Mouse (Mus musculus) liver, adult 2 months (tissue): Measurements from ENCODE around the gene 1700001P01Rik. TPM values are rescaled to one million over a fixed set of nuclear protein-coding genes. Genes with fewer than 3 reads are reported as not detected.

Experiments used
- DNase-seq: peaks from one replicate; pipeline ENCODE4 v3.0.0-alpha.2; 2011; ENCODE audit warnings: low read depth, low spot score; ENCODE audit errors: extremely low read depth
- H3K27ac ChIP-seq: fragments of 200-500 bp; replicated peaks from 2 replicates; pipeline ENCODE4 v1.5.1; 2012; ENCODE audit warnings: low read depth, mild to moderate bottlenecking, control low read depth, inconsistent platforms, low read length; ENCODE audit not compliant: insufficient read depth
- H3K27me3 ChIP-seq: fragments of 200-500 bp; 2 replicates; pipeline ENCODE4 v1.6.1; 2012; ENCODE audit warnings: mild to moderate bottlenecking, moderate library complexity, low read length, inconsistent platforms; ENCODE audit not compliant: control insufficient read depth, insufficient read depth
- H3K36me3 ChIP-seq: fragments of 200-500 bp; 2 replicates; pipeline ENCODE4 v1.6.1; 2012; ENCODE audit warnings: low read length, inconsistent platforms; ENCODE audit not compliant: control insufficient read depth, insufficient read depth
- H3K4me1 ChIP-seq: fragments of 200-500 bp; 2 replicates; pipeline ENCODE4 v1.6.1; 2011; ENCODE audit warnings: low read length; ENCODE audit not compliant: control insufficient read depth, insufficient read depth
- H3K4me3 ChIP-seq: fragments of 200-500 bp; 2 replicates; pipeline ENCODE4 v1.5.1; 2011; ENCODE audit warnings: low read depth, mild to moderate bottlenecking, control low read depth, low read length, moderate library complexity; ENCODE audit not compliant: insufficient read depth
- H3K79me2 ChIP-seq: fragments of 200-500 bp; 2 replicates; pipeline ENCODE4 v1.6.1; 2012; ENCODE audit warnings: inconsistent platforms, mild to moderate bottlenecking, low read length, moderate library complexity; ENCODE audit not compliant: control insufficient read depth, insufficient read depth
- H3K9ac ChIP-seq: fragments of 200-500 bp; 2 replicates; pipeline ENCODE4 v1.6.1; 2012; ENCODE audit warnings: low read depth, mild to moderate bottlenecking, control low read depth, inconsistent platforms, low read length
- CTCF ChIP-seq: fragments of 200-500 bp; IDR thresholded peaks from 2 replicates; pipeline ENCODE4 v1.5.1; 2011; ENCODE audit warnings: low read depth, low read length, control low read depth
- POLR2A ChIP-seq: fragments of 200-500 bp; IDR thresholded peaks from 2 replicates; pipeline ENCODE4 v1.6.1; 2011; ENCODE audit warnings: low read length, control low read depth; ENCODE audit not compliant: insufficient read depth; ENCODE audit errors: extremely low read depth
- WGBS: fragments of 180-500 bp; shearing (Covaris S2); methylation state at CpG from one replicate; pipeline ENCODE4 v1.1.7; 2018; 5-methylcytosine and 5-hydroxymethylcytosine counted together
- polyA plus RNA-seq: library from polyadenylated mRNA; depleted of rRNA; stranded (reverse); fragments of >200 nt; gene quantifications from 2 replicates; pipeline ENCODE4 v1.2.3, GENCODE M21; 2012
- total RNA-seq: library from RNA; depleted of rRNA; stranded (reverse); fragments of >200 nt; gene quantifications from 2 replicates; pipeline ENCODE4 v1.2.3, GENCODE M21; 2014

1700001P01Rik gene
- total and polyA plus RNA-seq, 2 experiments: not detected

DNA sequence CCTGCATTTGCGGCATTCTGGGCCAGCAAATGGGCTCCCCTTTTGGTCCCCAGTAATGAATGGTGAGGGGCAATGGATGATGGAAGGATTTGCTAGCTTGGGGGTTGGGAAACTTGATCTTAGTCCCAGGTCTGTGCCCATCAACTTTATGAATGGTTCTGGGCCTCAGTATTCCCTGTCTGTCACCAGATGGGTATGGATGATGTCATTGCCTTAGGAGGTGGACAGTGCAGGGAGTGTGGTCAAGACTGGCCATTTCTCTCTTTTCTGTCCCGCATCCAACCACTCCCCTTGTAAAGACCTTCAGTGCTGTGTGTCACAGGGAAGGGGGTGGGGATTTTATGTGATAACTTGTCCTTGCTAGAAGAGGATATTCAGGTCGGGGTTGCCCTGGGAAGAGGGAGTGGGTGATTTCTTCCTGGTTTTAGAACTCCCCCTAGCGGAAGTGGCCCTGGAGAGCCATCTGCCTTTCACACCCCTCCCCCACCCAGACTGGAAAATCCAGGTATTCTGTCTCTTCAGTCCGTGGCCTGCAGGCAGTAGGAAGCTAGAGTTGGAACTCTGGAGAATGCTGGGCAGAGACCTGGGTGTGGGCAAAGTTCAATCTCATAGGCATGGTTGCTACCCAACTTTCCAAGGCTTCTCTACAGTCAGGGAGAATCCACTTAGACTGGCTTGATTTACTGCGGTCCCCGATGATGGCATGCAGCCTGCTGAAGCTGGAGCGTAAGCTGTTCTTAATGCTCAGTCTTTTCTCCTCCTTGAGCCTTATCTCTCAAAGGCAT lies 25.9 kb upstream of the 1700001P01Rik start:
- DNase-seq: peak; percentile 85
- Histone ChIP-seq H3K4me1 (peaks cover 37% of the 10 kb centered on the region), H3K9ac (no peak overlapping the region; the same call in 1 of the 2 replicates)

DNA sequence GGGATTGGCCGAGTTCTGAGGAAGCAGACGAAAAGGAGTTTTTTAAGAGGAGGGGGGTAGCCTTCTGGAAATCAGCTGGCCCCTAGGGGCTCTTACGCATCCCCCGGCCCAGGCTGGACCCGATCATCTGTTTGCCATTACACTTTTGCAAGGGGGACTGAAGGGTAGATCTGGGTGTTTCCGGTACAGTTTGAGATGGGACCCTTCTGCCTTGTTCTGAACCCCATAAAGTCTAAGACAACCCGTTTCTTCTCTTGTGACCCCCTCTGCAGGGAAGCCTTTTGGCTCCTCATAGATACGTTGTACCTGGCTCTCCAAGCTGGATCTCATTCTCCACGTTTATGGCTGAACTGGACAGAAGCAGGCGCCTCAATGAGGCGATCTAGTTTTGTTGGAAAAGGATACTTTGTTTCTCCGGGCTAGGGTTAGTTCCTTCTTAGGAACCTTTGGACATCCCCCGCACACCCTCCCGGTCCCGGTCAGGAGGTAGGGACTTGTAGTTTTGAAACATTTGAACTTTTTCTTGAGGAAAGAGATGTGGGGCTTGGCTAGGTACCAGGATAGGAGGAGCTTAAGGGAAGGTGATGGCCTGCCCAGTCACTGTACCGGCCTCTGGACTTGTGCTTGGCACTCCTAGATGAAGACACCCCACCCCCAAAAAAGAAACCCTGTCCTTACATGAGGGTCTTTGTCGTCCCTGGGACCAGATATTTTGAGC lies 25.1 kb upstream of the 1700001P01Rik start:
- Histone ChIP-seq H3K27me3 (no peaks in the 10 kb centered on the region), H3K4me3 (peak overlapping the region; percentile 97), H3K27ac (peak overlapping the region; percentile 97), H3K9ac (peak overlapping the region; percentile 91), H3K4me1 (peaks cover 33% of the 10 kb centered on the region), H3K79me2 (peaks cover 13% of the 10 kb centered on the region; the same call in 1 of the 2 replicates), H3K36me3 (no peaks in the 10 kb centered on the region)
- DNase-seq: peak; percentile 84
- no peak for TF ChIP-seq POLR2A
- no peak for TF ChIP-seq CTCF
- under 1% methylated on average over 17 of the region's 17 CpGs for WGBS

More for the DNA sequence above, 25.9 kb upstream of the 1700001P01Rik start:
- H3K79me2 ChIP-seq: peaks cover 20% of the 10 kb centered on the region; the same call in 1 of the 2 replicates
- peak overlapping the region; percentile 97 for H3K27ac ChIP-seq
- no peaks in the 10 kb centered on the region for H3K27me3 ChIP-seq
- WGBS: 13% methylated on average over 8 of the region's 8 CpGs
- TF ChIP-seq POLR2A (no peak), CTCF (peak; percentile 65)
- no peaks in the 10 kb centered on the region for H3K36me3 ChIP-seq
- peak overlapping the region; percentile 1; the same call in 1 of the 2 replicates for H3K4me3 ChIP-seq

DNA sequence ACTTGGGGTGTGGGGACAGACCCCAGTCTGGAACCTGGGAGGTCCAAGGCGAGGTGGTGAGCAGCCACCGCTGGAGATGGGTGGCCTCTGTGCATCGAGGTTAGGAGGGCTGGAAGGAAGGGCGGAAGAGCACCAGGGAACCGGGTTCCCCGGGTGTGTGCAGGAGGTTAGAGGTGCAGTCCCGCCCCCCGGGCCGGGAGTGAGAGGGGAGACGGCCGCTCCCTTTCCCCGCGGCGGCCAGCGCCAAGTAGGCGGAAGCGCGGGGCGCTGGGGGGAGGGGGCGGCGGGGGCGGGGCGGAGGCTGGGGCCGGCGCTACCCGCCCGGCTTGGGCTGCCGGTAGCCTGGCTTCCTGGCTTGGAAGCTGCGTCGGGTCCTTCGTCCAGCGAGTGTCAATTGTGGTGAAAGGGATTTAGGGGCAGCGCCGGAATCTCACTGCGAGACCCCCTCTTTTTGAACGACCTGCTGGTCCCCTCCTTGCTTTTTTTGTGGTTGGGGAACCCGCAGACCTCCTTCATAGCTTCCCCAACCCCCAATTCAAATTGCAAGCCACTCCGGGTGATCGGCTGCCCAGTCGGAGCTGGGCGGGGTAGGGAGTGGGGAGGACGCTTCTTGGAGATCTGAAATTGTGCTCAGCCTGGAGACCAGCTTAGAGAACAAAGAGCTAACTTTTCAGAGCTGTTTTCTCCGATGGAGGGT lies 24.4 kb upstream of the 1700001P01Rik start:
- Histone ChIP-seq H3K27ac (peak overlapping the region; percentile 97), H3K4me3 (peak overlapping the region; percentile 97), H3K27me3 (no peaks in the 10 kb centered on the region), H3K4me1 (peaks cover 28% of the 10 kb centered on the region), H3K79me2 (peaks cover 13% of the 10 kb centered on the region; the same call in 1 of the 2 replicates), H3K9ac (peak overlapping the region; percentile 91), H3K36me3 (no peaks in the 10 kb centered on the region)
- 0 out of 2 replicates have a peak, but pooled peaks have one; percentile 34 for TF ChIP-seq POLR2A
- TF ChIP-seq CTCF: no peak
- under 1% methylated on average over 34 of the region's 43 CpGs for WGBS
- DNase-seq: peak; percentile 63

DNA sequence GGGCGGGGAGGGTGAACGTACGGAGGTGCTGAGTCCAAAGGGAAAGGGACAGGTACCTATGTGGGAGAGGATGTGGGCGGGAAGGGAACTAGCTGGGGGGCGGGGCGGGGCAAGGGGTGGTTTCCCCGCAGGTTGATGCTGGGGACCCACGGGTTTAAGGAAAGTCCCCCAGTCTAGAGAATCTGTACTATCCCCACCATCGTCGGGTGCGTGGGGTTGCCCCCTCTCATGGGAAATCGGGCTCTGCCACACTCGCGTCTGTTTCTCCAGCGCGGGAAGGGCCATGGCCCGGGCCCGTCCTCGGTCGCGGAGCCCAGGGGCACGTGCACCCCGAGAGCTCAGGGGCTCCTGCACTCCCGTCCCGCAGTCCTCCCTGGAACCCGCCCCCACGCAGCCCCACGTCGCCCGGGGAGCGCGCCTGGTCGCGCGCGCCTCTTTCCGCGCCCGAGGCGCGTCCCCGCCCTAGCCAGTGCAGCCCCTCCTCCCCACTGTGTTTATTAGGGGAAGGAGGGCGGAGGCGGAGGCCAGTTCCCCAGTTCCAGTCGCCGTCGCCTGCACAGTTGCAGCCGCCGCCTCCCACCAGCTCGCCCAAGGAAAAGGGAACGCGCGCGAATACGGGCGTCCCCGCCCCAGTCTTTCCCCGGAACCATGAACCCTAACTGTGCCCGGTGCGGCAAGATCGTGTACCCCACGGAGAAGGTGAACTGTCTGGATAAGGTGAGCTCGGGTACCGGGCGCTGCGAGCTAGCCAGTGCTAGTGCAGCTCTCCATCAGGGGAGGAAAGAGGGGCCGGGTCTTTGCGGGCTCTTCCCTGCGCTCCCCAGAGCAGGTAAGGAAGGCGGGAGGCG lies 23.7 kb upstream of the 1700001P01Rik start:
- peaks cover 6% of the 10 kb centered on the region; the same call in 1 of the 2 replicates for H3K79me2 ChIP-seq
- no peaks in the 10 kb centered on the region for H3K36me3 ChIP-seq
- peak overlapping the region; percentile 97 for H3K4me3 ChIP-seq
- under 1% methylated on average over 69 of the region's 71 CpGs for WGBS
- H3K9ac ChIP-seq: peak overlapping the region; percentile 91
- peak; percentile 62 for DNase-seq
- peak overlapping the region; percentile 97 for H3K27ac ChIP-seq
- H3K4me1 ChIP-seq: peaks cover 23% of the 10 kb centered on the region
- no peaks in the 10 kb centered on the region for H3K27me3 ChIP-seq
- TF ChIP-seq CTCF (no peak), POLR2A (peak; percentile 92)

DNA sequence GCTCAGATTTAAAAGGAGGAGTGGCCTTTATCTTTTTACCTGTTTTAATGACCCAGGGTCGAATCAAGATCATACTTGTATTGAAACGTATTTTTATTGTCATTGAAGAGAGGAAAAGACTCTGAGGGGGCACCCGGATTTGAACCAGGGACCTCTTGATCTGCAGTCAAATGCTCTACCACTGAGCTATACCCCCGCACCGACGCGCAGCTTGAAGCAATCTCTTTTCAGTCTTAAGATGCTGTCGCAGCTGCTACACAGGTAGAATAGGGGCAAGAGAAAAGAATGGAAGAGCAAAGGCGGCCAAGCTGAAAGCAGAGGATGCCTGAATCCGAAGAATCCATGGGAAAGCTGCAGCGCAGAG lies 23.0 kb upstream of the 1700001P01Rik start, which contains the start of gene Lasp1:
TSS of gene Lasp1 (plus strand) at position 219 of the 364 bp plus-strand sequence.
- peaks cover 19% of the 10 kb centered on the region for H3K4me1 ChIP-seq
- peak within 1 kb of the TSS; percentile 97 for H3K4me3 ChIP-seq
- H3K27me3 ChIP-seq: no peaks in the 10 kb centered on the region
- peak within 1 kb of the TSS; percentile 91 for H3K9ac ChIP-seq
- peak within 1 kb of the TSS; percentile 97 for H3K27ac ChIP-seq
- no peak for DNase-seq
- H3K36me3 ChIP-seq: no peaks in the 10 kb centered on the region
- no peak for TF ChIP-seq POLR2A
- under 1% methylated on average over 11 of the region's 11 CpGs for WGBS
- H3K79me2 ChIP-seq: peaks cover 3% of the 10 kb centered on the region; the same call in 1 of the 2 replicates
